Mouse (Mus musculus): ENCODE measurements around the gene Spats1. TPM values are rescaled to one million over a fixed set of nuclear protein-coding genes. Genes with fewer than 3 reads are reported as not detected.

Gene Spats1
- polyA plus RNA-seq (2012; rRNA removed), result 4.0 and 4.3 TPM in 2 replicates

DNA sequence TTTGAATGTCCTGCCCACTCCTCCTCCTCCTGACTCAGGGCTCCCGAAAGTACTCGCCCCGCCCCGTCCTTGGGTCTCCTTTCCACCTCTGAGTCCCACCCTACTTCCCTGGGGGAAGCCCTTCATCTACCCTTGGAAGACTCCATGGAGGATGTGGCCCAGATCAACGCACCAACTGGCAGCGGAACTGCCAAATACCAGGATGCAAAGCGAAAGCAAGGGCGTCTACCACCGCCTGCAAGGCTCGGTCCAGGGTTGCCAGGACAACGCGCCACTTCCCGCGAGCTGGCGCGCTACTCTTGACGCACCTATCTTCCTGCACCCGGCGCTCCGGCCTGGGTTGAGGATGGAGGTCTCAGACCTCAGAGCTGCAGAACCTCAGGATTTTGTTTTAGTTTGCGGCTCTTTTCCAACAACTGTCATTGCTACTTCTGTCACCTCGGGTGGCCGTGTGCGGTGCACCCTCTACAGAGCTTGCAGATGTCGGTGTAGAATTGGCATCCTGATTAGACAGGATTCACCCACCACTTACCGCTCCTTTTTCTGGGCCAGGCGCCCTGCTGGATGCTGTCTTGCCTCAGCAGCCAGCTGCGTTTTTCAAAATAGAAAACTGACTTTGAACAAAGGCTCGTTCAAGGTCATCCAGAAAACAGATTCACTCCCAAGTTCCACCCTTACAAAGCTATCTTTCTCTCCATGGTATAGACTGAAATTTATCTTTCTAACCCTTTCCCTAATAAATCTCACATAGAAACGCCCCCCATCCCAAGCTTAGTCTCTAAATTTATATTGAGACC is at the start of gene Spats1:
Gene Spats1, minus strand, starts transcription at position 747 of the 797 bp plus-strand sequence.
- peaks cover 4% of the 10 kb centered on the region; the same call in 1 of the 2 replicates for H3K4me1 ChIP-seq (ENCODE audit: control insufficient read depth, insufficient read depth, low read length)
- TF ChIP-seq CTCF (IDR thresholded peaks at IDR 0.05; ENCODE audit: extremely low read depth, insufficient read depth, low read length) (no peak), POLR2A (IDR thresholded peaks at IDR 0.05; ENCODE audit: extremely low read depth, insufficient read depth, low read length) (peak; percentile 76)
- H3K27ac ChIP-seq (ENCODE audit: insufficient read depth, low read length), result peak within 1 kb of the TSS; percentile 21
- peak within 1 kb of the TSS; percentile 23 for H3K4me3 ChIP-seq (ENCODE audit: insufficient read depth, low read length)

GRCm38 (mm10) chr17:45524961-45525360 is 49.7 kb upstream of the Spats1 start:
- Histone ChIP-seq H3K4me3 (ENCODE audit: insufficient read depth, low read length) (no peak overlapping the region), H3K27ac (ENCODE audit: insufficient read depth, low read length) (no peak overlapping the region), H3K4me1 (ENCODE audit: control insufficient read depth, insufficient read depth, low read length) (peaks cover 2% of the 10 kb centered on the region; the same call in 1 of the 2 replicates)
- TF ChIP-seq CTCF (IDR thresholded peaks at IDR 0.05; ENCODE audit: extremely low read depth, insufficient read depth, low read length) (no peak), POLR2A (IDR thresholded peaks at IDR 0.05; ENCODE audit: extremely low read depth, insufficient read depth, low read length) (no peak)

DNA sequence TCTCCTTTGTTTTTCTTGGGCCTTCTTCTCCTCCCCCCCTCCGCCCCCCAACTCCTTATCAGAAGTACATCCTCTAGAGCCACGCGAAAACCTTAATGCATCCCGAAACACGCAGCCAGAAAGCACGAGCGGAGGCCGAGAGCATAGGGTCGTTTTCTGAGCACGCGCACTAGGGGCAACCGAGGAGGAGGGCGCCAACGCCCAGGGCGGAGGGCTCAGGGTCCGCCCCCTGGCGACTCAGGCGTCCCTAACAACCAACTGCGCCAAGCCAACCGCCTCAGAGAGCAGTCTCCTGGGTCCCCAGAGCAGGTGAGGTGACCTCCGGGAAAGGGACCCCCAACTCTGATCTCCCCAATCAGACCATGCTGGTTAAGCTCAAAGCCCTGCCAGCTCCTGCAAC is 48.0 kb upstream of the Spats1 start, which contains the start of gene Tcte1:
Gene Tcte1, plus strand, starts transcription at position 172 of the 400 bp plus-strand sequence.
- no peak within 1 kb of the TSS for H3K4me3 ChIP-seq (ENCODE audit: insufficient read depth, low read length)
- TF ChIP-seq POLR2A (IDR thresholded peaks at IDR 0.05; ENCODE audit: extremely low read depth, insufficient read depth, low read length), result no peak
- no peak for TF ChIP-seq CTCF (IDR thresholded peaks at IDR 0.05; ENCODE audit: extremely low read depth, insufficient read depth, low read length)
- H3K27ac ChIP-seq (ENCODE audit: insufficient read depth, low read length), result no peak within 1 kb of the TSS
- H3K4me1 ChIP-seq (ENCODE audit: control insufficient read depth, insufficient read depth, low read length), result peaks cover 2% of the 10 kb centered on the region; the same call in 1 of the 2 replicates

DNA sequence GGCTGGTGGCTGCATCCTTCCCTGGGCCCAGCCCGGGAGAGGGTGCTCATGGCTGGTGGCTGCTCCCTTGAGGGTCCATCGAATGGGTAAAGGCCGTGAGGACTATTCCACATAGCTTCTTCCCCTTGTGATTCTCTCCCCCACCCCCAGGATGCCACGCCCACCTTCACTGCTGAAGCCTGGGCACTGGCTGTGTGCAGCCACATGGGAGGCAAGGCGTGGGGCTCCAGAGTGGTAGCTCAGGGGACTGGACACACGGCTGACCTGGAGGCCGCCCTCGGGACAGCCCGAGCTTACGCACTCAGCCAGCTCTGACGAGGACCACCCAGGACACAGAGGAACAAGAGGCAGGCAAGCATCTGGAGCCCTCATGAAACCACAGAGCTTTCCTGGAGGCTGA is 44.9 kb upstream of the Spats1 start:
- Histone ChIP-seq H3K4me1 (ENCODE audit: control insufficient read depth, insufficient read depth, low read length) (peaks cover 2% of the 10 kb centered on the region; the same call in 1 of the 2 replicates), H3K4me3 (ENCODE audit: insufficient read depth, low read length) (no peak overlapping the region), H3K27ac (ENCODE audit: insufficient read depth, low read length) (no peak overlapping the region)
- no peak for TF ChIP-seq POLR2A (IDR thresholded peaks at IDR 0.05; ENCODE audit: extremely low read depth, insufficient read depth, low read length)
- no peak for TF ChIP-seq CTCF (IDR thresholded peaks at IDR 0.05; ENCODE audit: extremely low read depth, insufficient read depth, low read length)

GRCm38 (mm10) chr17:45518766-45519475 is 43.7 kb upstream of the Spats1 start:
- TF ChIP-seq POLR2A (IDR thresholded peaks at IDR 0.05; ENCODE audit: extremely low read depth, insufficient read depth, low read length) (no peak), CTCF (IDR thresholded peaks at IDR 0.05; ENCODE audit: extremely low read depth, insufficient read depth, low read length) (no peak)
- H3K4me3 ChIP-seq (ENCODE audit: insufficient read depth, low read length), result no peak overlapping the region
- H3K27ac ChIP-seq (ENCODE audit: insufficient read depth, low read length), result no peak overlapping the region
- peaks cover 2% of the 10 kb centered on the region; the same call in 1 of the 2 replicates for H3K4me1 ChIP-seq (ENCODE audit: control insufficient read depth, insufficient read depth, low read length)

DNA sequence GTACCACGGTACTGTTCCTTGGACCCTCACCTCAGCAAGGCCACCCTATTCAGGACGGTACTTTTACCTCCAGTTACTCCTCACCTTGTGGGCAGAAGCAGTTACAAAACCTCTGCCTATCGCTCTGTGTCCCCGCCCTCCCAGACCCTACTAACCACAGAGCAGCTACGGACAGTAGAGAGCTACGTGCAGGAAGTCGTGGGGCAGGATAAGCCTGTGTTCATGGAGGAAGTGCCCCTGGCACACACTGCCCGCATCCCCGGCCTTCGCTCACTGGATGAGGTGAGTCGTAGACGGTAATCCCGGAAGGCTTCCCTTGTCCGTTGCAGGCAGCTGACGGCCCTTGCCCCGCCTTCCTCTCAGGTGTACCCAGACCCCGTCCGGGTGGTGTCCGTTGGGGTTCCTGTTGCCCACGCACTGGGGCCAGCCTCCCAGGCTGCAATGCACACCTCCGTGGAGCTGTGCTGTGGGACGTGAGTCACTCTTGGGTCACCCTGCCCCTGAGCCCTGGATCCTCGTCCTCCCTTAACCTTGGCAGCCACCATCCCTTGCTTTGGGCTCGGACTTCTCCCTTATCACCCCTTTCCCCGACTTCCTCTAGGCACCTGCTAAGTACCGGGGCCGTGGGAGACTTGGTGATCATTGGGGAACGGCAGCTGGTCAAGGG is 42.5 kb upstream of the Spats1 start:
- no peak overlapping the region for H3K4me3 ChIP-seq (ENCODE audit: insufficient read depth, low read length)
- H3K4me1 ChIP-seq (ENCODE audit: control insufficient read depth, insufficient read depth, low read length), result no peaks in the 10 kb centered on the region
- no peak overlapping the region for H3K27ac ChIP-seq (ENCODE audit: insufficient read depth, low read length)
- TF ChIP-seq POLR2A (IDR thresholded peaks at IDR 0.05; ENCODE audit: extremely low read depth, insufficient read depth, low read length) (no peak), CTCF (IDR thresholded peaks at IDR 0.05; ENCODE audit: extremely low read depth, insufficient read depth, low read length) (no peak)

- TF ChIP-seq POLR2A (IDR thresholded peaks at IDR 0.05; ENCODE audit: extremely low read depth, insufficient read depth, low read length) (no peak), CTCF (IDR thresholded peaks at IDR 0.05; ENCODE audit: extremely low read depth, insufficient read depth, low read length) (no peak)
- Histone ChIP-seq H3K4me3 (ENCODE audit: insufficient read depth, low read length) (no peak overlapping the region), H3K4me1 (ENCODE audit: control insufficient read depth, insufficient read depth, low read length) (no peaks in the 10 kb centered on the region), H3K27ac (ENCODE audit: insufficient read depth, low read length) (no peak overlapping the region)
These were observed 41.9 kb upstream of the Spats1 start for GRCm38 (mm10) chr17:45517135-45517534.

GRCm38 (mm10) chr17:45516488-45516887 is 41.3 kb upstream of the Spats1 start:
- no peaks in the 10 kb centered on the region for H3K4me1 ChIP-seq (ENCODE audit: control insufficient read depth, insufficient read depth, low read length)
- H3K4me3 ChIP-seq (ENCODE audit: insufficient read depth, low read length), result no peak overlapping the region
- no peak for TF ChIP-seq POLR2A (IDR thresholded peaks at IDR 0.05; ENCODE audit: extremely low read depth, insufficient read depth, low read length)
- peak; percentile 96 for TF ChIP-seq CTCF (IDR thresholded peaks at IDR 0.05; ENCODE audit: extremely low read depth, insufficient read depth, low read length)
- H3K27ac ChIP-seq (ENCODE audit: insufficient read depth, low read length), result peak overlapping the region; percentile 5; the same call in 1 of the 2 replicates

GRCm38 (mm10) chr17:45515806-45516205 is 40.6 kb upstream of the Spats1 start:
- no peak overlapping the region for H3K27ac ChIP-seq (ENCODE audit: insufficient read depth, low read length)
- no peak overlapping the region for H3K4me3 ChIP-seq (ENCODE audit: insufficient read depth, low read length)
- H3K4me1 ChIP-seq (ENCODE audit: control insufficient read depth, insufficient read depth, low read length), result no peaks in the 10 kb centered on the region
- TF ChIP-seq CTCF (IDR thresholded peaks at IDR 0.05; ENCODE audit: extremely low read depth, insufficient read depth, low read length) (no peak), POLR2A (IDR thresholded peaks at IDR 0.05; ENCODE audit: extremely low read depth, insufficient read depth, low read length) (no peak)

Data from cortical plate, adult 2 months (tissue).